Mouse (Mus musculus) heart, embryonic 13.5 days (tissue): ENCODE measurements around the gene Fam208b. TPM values are rescaled to one million over a fixed set of nuclear protein-coding genes. Genes with fewer than 3 reads are reported as not detected.
"Not testable (repeated sequence)": the region's sequence is repeated elsewhere in the genome, so short reads cannot be mapped to it uniquely, and the experiment has no call there.

Source experiments
- ATAC-seq: fragments of 200-750 bp; cut with Nextera tagmentation; 2 replicates; pipeline ENCODE4 v1.8.0; 2017; ENCODE audit warnings: moderate TSS enrichment; ENCODE audit not compliant: insufficient number of reproducible peaks, low FRiP score, low TSS enrichment; ENCODE audit errors: extremely low read depth
- H3K27ac ChIP-seq: fragments of 300-500 bp; sonication (generic); replicated peaks from 2 replicates; pipeline ENCODE4 v1.5.1; 2015; ENCODE audit warnings: moderate library complexity, mild to moderate bottlenecking, inconsistent platforms
- H3K27me3 ChIP-seq: fragments of 300-500 bp; sonication (generic); replicated peaks from 2 replicates; pipeline ENCODE4 v1.6.1; 2015; ENCODE audit warnings: mild to moderate bottlenecking, inconsistent platforms
- H3K36me3 ChIP-seq: fragments of 300-500 bp; sonication (generic); 2 replicates; pipeline ENCODE4 v1.6.1; 2015; ENCODE audit warnings: mild to moderate bottlenecking, inconsistent platforms
- H3K4me1 ChIP-seq: fragments of 300-500 bp; sonication (generic); 2 replicates; pipeline ENCODE4 v1.6.1; 2015; ENCODE audit warnings: inconsistent platforms
- H3K4me2 ChIP-seq: fragments of 300-500 bp; sonication (generic); 2 replicates; pipeline ENCODE4 v1.6.1; 2015; ENCODE audit warnings: inconsistent platforms, mild to moderate bottlenecking, moderate library complexity
- H3K4me3 ChIP-seq: fragments of 300-500 bp; sonication (generic); 2 replicates; pipeline ENCODE4 v1.5.1; 2015; ENCODE audit warnings: moderate library complexity, mild to moderate bottlenecking, inconsistent platforms
- H3K9ac ChIP-seq: fragments of 300-500 bp; sonication (generic); 2 replicates; pipeline ENCODE4 v1.6.1; 2015; ENCODE audit warnings: inconsistent platforms, mild to moderate bottlenecking, moderate library complexity
- H3K9me3 ChIP-seq: fragments of 300-500 bp; sonication (generic); 2 replicates; pipeline ENCODE4 v1.6.1; 2016; ENCODE audit warnings: inconsistent platforms
- WGBS: fragments of 180-500 bp; shearing (Covaris S2); methylation state at CpG from one replicate; pipeline ENCODE4 v1.1.7; 2015; ENCODE audit warnings: mixed read lengths; 5-methylcytosine and 5-hydroxymethylcytosine counted together
- polyA plus RNA-seq: library from polyadenylated mRNA; unstranded; fragments of >200 nt; fragmentation: Nextera tagmentation; extraction: Ambion mirVana; gene quantifications from 2 replicates; pipeline ENCODE4 v1.2.1, GENCODE M21; 2015

The Fam208b gene
- polyA plus RNA-seq, 1 experiment from 2014 or later, result 9.3 TPM

- no peak overlapping the region for H3K27ac ChIP-seq
- WGBS, result 82% methylated on average over 4 of the region's 4 CpGs
- no peaks in the 10 kb centered on the region for H3K27me3 ChIP-seq
- H3K4me3 ChIP-seq, result no peak overlapping the region
- H3K4me2 ChIP-seq, result no peak overlapping the region
- no peak overlapping the region for H3K9ac ChIP-seq
- H3K4me1 ChIP-seq, result peaks cover 8% of the 10 kb centered on the region
- no peak for ATAC-seq
- no peaks in the 10 kb centered on the region for H3K36me3 ChIP-seq
- H3K9me3 ChIP-seq, result no peaks in the 10 kb centered on the region
Measured at GRCm38 (mm10) chr13:3534146-3534545, 76.8 kb downstream of the Fam208b start.

- Histone ChIP-seq H3K9me3 (no peaks in the 10 kb centered on the region), H3K4me2 (no peak overlapping the region), H3K4me1 (peaks cover 7% of the 10 kb centered on the region), H3K4me3 (no peak overlapping the region), H3K36me3 (no peaks in the 10 kb centered on the region), H3K9ac (no peak overlapping the region), H3K27me3 (no peaks in the 10 kb centered on the region), H3K27ac (no peak overlapping the region)
- no peak for ATAC-seq
- WGBS, result 52% methylated on average over 4 of the region's 4 CpGs
Measured at GRCm38 (mm10) chr13:3532451-3532850, 78.5 kb downstream of the Fam208b start.

GRCm38 (mm10) chr13:3531692-3532320 is 79.1 kb downstream of the Fam208b start:
- Histone ChIP-seq H3K9me3 (no peaks in the 10 kb centered on the region), H3K27ac (no peak overlapping the region)
- no peak for ATAC-seq

GRCm38 (mm10) chr13:3531176-3531575 is 79.7 kb downstream of the Fam208b start:
- 57% methylated on average over 2 of the region's 2 CpGs for WGBS
- not testable (repeated sequence) for H3K4me1 ChIP-seq, H3K9me3 ChIP-seq, H3K4me3 ChIP-seq, H3K4me2 ChIP-seq, H3K27me3 ChIP-seq, H3K9ac ChIP-seq, H3K27ac ChIP-seq, ATAC-seq, H3K36me3 ChIP-seq

More at GRCm38 (mm10) chr13:3531692-3532320, 79.1 kb downstream of the Fam208b start:
- WGBS, result 60% methylated on average over 10 of the region's 10 CpGs
- Histone ChIP-seq H3K9ac (no peak overlapping the region), H3K4me1 (peaks cover 2% of the 10 kb centered on the region), H3K36me3 (no peaks in the 10 kb centered on the region), H3K27me3 (no peaks in the 10 kb centered on the region), H3K4me2 (0 out of 2 replicates have a peak overlapping the region, but pooled peaks have one; percentile 9), H3K4me3 (no peak overlapping the region)

GRCm38 (mm10) chr13:3530451-3530850 is 80.5 kb downstream of the Fam208b start:
- Histone ChIP-seq H3K27me3 (no peaks in the 10 kb centered on the region), H3K4me2 (no peak overlapping the region), H3K4me3 (no peak overlapping the region), H3K27ac (no peak overlapping the region), H3K4me1 (0 out of 2 replicates have a peak, but pooled peaks cover 2% of the 10 kb centered on the region), H3K36me3 (no peaks in the 10 kb centered on the region), H3K9ac (no peak overlapping the region), H3K9me3 (no peaks in the 10 kb centered on the region)
- ATAC-seq, result no peak
- WGBS, result 41% methylated on average over 3 of the region's 3 CpGs

GRCm38 (mm10) chr13:3526328-3526727 is 84.6 kb downstream of the Fam208b start:
- no peak for ATAC-seq
- no peak overlapping the region for H3K9ac ChIP-seq
- WGBS, result 83% methylated on average over 8 of the region's 8 CpGs
- no peak overlapping the region for H3K27ac ChIP-seq
- H3K27me3 ChIP-seq, result no peaks in the 10 kb centered on the region
- no peaks in the 10 kb centered on the region for H3K36me3 ChIP-seq
- no peak overlapping the region for H3K4me3 ChIP-seq
- no peaks in the 10 kb centered on the region for H3K9me3 ChIP-seq
- peaks cover 15% of the 10 kb centered on the region for H3K4me1 ChIP-seq
- no peak overlapping the region for H3K4me2 ChIP-seq

GRCm38 (mm10) chr13:3525611-3526051 is 85.3 kb downstream of the Fam208b start:
- H3K4me3 ChIP-seq, result no peak overlapping the region
- no peak overlapping the region for H3K4me2 ChIP-seq
- peaks cover 15% of the 10 kb centered on the region for H3K4me1 ChIP-seq
- 46% methylated on average over 4 of the region's 4 CpGs for WGBS
- no peak for ATAC-seq
- no peak overlapping the region for H3K27ac ChIP-seq
- no peaks in the 10 kb centered on the region for H3K36me3 ChIP-seq
- no peaks in the 10 kb centered on the region for H3K9me3 ChIP-seq
- no peak overlapping the region for H3K9ac ChIP-seq
- H3K27me3 ChIP-seq, result no peaks in the 10 kb centered on the region

- H3K4me1 ChIP-seq, result peaks cover 15% of the 10 kb centered on the region
- H3K4me2 ChIP-seq, result no peak overlapping the region
- no peaks in the 10 kb centered on the region for H3K36me3 ChIP-seq
- no peaks in the 10 kb centered on the region for H3K9me3 ChIP-seq
- H3K27me3 ChIP-seq, result no peaks in the 10 kb centered on the region
- H3K4me3 ChIP-seq, result no peak overlapping the region
- WGBS, result 52% methylated on average over 1 of the region's 1 CpGs
- H3K9ac ChIP-seq, result no peak overlapping the region
- ATAC-seq, result no peak
- H3K27ac ChIP-seq, result 0 out of 2 replicates have a peak overlapping the region, but pooled peaks have one; percentile 6
Measured at GRCm38 (mm10) chr13:3523946-3524345, 87.0 kb downstream of the Fam208b start.

GRCm38 (mm10) chr13:3523459-3523858 is 87.4 kb downstream of the Fam208b start:
- no peak overlapping the region for H3K4me3 ChIP-seq
- peak overlapping the region; percentile 42 for H3K4me2 ChIP-seq
- H3K9ac ChIP-seq, result no peak overlapping the region
- 27% methylated on average over 6 of the region's 6 CpGs for whole genome bisulfite sequencing
- H3K4me1 ChIP-seq, result peaks cover 15% of the 10 kb centered on the region
- ATAC-seq, result no peak; the same call in 1 of the 2 replicates
- no peaks in the 10 kb centered on the region for H3K27me3 ChIP-seq
- H3K9me3 ChIP-seq, result no peaks in the 10 kb centered on the region
- H3K36me3 ChIP-seq, result no peaks in the 10 kb centered on the region
- H3K27ac ChIP-seq, result 0 out of 2 replicates have a peak overlapping the region, but pooled peaks have one; percentile 39

GRCm38 (mm10) chr13:3519994-3520393 is 90.9 kb downstream of the Fam208b start:
- ATAC-seq, H3K27me3 ChIP-seq: not testable (repeated sequence)

GRCm38 (mm10) chr13:3519357-3519756 is 91.6 kb downstream of the Fam208b start:
- H3K27ac ChIP-seq, H3K4me3 ChIP-seq, H3K9ac ChIP-seq, H3K4me2 ChIP-seq, H3K36me3 ChIP-seq, H3K9me3 ChIP-seq, H3K27me3 ChIP-seq, ATAC-seq: not testable (repeated sequence)
- H3K4me1 ChIP-seq, result peaks cover 20% of the 10 kb centered on the region
- WGBS, result 40% methylated on average over 4 of the region's 4 CpGs

More at GRCm38 (mm10) chr13:3519994-3520393, 90.9 kb downstream of the Fam208b start:
- H3K4me3 ChIP-seq, H3K9ac ChIP-seq, H3K4me2 ChIP-seq, H3K36me3 ChIP-seq, H3K27ac ChIP-seq, H3K9me3 ChIP-seq: not testable (repeated sequence)
- 53% methylated on average over 1 of the region's 1 CpGs for WGBS
- H3K4me1 ChIP-seq, result peaks cover 20% of the 10 kb centered on the region
